Comparison of ENCODE assay signal across 6 mouse cellular contexts in genomic region chr12:70855678-70856077, GRCm38 (mm10).
"Had no signal": no experiment of that assay in that cellular context is flagged by ENCODE, and none has a peak within 500 bp of the region (broad histone marks: within the 10 kb centered on the region; RNA-seq: fewer than 3 reads in every experiment).

No protein-coding gene starts in this region.

- DNase-seq: kidney, postnatal 25 days; lung, embryonic 14.5 days; lung, postnatal 10 days; lung, postnatal 4 days; right cerebral cortex, postnatal 14 days had no signal

- ATAC-seq: midbrain, embryonic 15.5 days had no signal
